Mouse (Mus musculus) ES-E14 (cell line): ENCODE results near the gene Nfkbil1. TPM values are rescaled to one million over a fixed set of nuclear protein-coding genes. Genes with fewer than 3 reads are reported as not detected.
A peak's percentile ranks its signal among the peaks of the same experiment; 100 is the strongest.

Experiments
- DNase-seq: peaks from one replicate; pipeline ENCODE4 v3.0.0-alpha.2; 2013; ENCODE audit warnings: low read depth, low spot score
- H3K27ac ChIP-seq: 2 replicates; pipeline ENCODE4 v1.5.1; 2012; ENCODE audit warnings: low read depth, mild to moderate bottlenecking, low read length, moderate library complexity, mixed read lengths; ENCODE audit not compliant: poor library complexity, insufficient read depth, severe bottlenecking
- H3K36me3 ChIP-seq: 2 replicates; pipeline ENCODE4 v1.6.1; 2012; ENCODE audit warnings: mild to moderate bottlenecking, low read length, moderate library complexity, mixed read lengths; ENCODE audit not compliant: control insufficient read depth, poor library complexity, insufficient read depth, severe bottlenecking
- H3K4me1 ChIP-seq, 2 experiments: fragments of 150-350 bp in 1 of 2; sonication (generic) in 1 of 2; 2 replicates each; pipeline ENCODE4 v1.6.1; 2012; ENCODE audit warnings: low read length in 2 of 2, mild to moderate bottlenecking in 1 of 2, mixed read lengths in 1 of 2; ENCODE audit not compliant: control insufficient read depth in 2 of 2, insufficient read depth in 2 of 2, poor library complexity in 1 of 2
- H3K4me3 ChIP-seq, 2 experiments: fragments of 150-350 bp in 1 of 2; sonication (generic) in 1 of 2; 2 replicates each; pipeline ENCODE4 v1.5.1; 2012; ENCODE audit warnings: low read length in 2 of 2, low read depth in 1 of 2, mild to moderate bottlenecking in 1 of 2, mixed read lengths in 1 of 2; ENCODE audit not compliant: insufficient read depth in 1 of 2, poor library complexity in 1 of 2, severe bottlenecking in 1 of 2
- H3K9ac ChIP-seq: 2 replicates; pipeline ENCODE4 v1.6.1; 2012; ENCODE audit warnings: low read depth, mild to moderate bottlenecking, low read length, mixed read lengths; ENCODE audit not compliant: poor library complexity, insufficient read depth, severe bottlenecking
- H3K9me3 ChIP-seq: fragments of 150-350 bp; sonication (generic); 2 replicates; pipeline ENCODE4 v1.6.1; 2012; ENCODE audit warnings: low read depth, mild to moderate bottlenecking, low read length; ENCODE audit not compliant: control insufficient read depth, insufficient read depth
- CHD2 ChIP-seq: IDR thresholded peaks from 2 replicates; pipeline ENCODE4 v1.6.1; 2014; ENCODE audit warnings: mild to moderate bottlenecking, low read depth, low read length, inconsistent platforms
- HCFC1 ChIP-seq: IDR thresholded peaks from 2 replicates; pipeline ENCODE4 v1.6.1; 2012; ENCODE audit warnings: low read length, inconsistent platforms, borderline replicate concordance; ENCODE audit not compliant: insufficient read depth
- MAFK ChIP-seq: IDR thresholded peaks from 2 replicates; pipeline ENCODE4 v1.6.1; 2014; ENCODE audit warnings: mild to moderate bottlenecking, low read depth, low read length, inconsistent platforms; ENCODE audit not compliant: insufficient read depth
- ZC3H11A ChIP-seq: IDR thresholded peaks from 2 replicates; pipeline ENCODE4 v1.6.1; 2012; ENCODE audit warnings: low read depth, mild to moderate bottlenecking, inconsistent platforms, low read length, borderline replicate concordance
- ZNF384 ChIP-seq: IDR thresholded peaks from 2 replicates; pipeline ENCODE4 v1.6.1; 2012; ENCODE audit warnings: low read depth, low read length, inconsistent platforms
- in situ Hi-C, 2 experiments: fragments of 600-800 bp; cut with MboI; formaldehyde crosslinking; loops; one replicate each; pipeline ENCODE4 v1.15.1; 2025; ENCODE audit warnings: low sequenced_read_pairs in 2 of 2, inconsistent platforms in 1 of 2; ENCODE audit not compliant: unreplicated experiment in 2 of 2
- total RNA-seq: library from RNA; depleted of rRNA; stranded (reverse); fragments of 300-350 nt; gene quantifications from 2 replicates; pipeline ENCODE4 v1.2.3, GENCODE M21; 2012

Nfkbil1 gene
- total RNA-seq, 1 experiment, result 6.1 TPM

GRCm38 (mm10) chr17:35259621-35260020 lies 24.0 kb upstream of the Nfkbil1 start:
- H3K27ac ChIP-seq, result no peak overlapping the region
- H3K9ac ChIP-seq, result no peak overlapping the region
- H3K9me3 ChIP-seq, result no peaks in the 10 kb centered on the region
- TF ChIP-seq CHD2, result no peak
- no peak for TF ChIP-seq ZC3H11A
- no peak for TF ChIP-seq HCFC1
- no peak for TF ChIP-seq MAFK
- no peak for TF ChIP-seq ZNF384
- no peaks in the 10 kb centered on the region for H3K36me3 ChIP-seq
- H3K4me3 ChIP-seq, result no peak overlapping the region
- peaks cover 0 to 7% of the 10 kb centered on the region in 2 experiments; a peak in 2 of 4 replicates for H3K4me1 ChIP-seq
- DNase-seq, result no peak
- in situ Hi-C loops, result no loop called here

DNA sequence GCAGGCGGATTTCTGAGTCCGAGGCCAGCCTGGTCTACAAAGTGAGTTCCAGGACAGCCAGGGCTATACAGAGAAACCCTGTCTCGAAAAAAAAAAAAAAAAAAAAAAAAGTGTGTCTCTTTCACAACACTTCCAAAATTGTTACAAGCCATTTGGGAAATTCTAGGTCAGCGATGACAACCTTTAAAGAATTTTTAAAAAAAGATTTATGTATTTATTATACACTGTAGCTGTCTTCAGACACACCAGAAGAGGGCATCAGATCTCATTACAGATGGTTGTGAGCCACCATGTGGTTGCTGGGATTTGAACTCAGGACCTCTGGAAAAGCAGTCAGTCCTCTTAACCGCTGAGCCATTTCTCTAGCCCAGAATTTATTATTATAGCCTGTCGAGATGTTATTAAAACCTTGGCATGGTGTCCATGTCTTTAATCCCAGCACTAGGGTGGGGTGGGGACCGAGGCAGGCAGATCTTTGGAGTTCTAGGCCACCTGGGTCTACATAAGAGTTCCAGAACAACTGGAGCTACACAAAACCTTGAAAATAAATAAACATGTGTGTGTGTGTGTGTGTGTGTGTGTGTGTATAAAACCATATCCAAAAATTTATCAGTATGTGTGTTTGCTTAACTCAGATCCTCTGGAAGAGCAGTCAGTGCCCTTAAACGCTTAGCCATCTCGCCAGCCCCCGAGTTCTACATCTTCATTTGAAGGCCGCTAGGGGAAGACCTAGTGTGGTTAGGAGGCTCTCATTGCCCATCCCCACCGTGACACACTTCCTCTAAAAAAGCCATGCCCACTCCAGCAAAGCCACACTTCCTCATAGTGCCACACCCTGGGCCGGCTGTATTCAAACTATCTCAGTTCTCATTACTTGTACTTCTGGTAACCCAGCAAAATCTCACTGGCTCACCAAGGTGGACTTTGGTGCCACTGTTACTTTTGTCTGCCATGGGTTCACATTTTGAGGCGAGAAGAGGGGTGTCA lies 23.2 kb upstream of the Nfkbil1 start:
- Histone ChIP-seq H3K4me1 (peaks cover 0 to 9% of the 10 kb centered on the region in 2 experiments; a peak in 2 of 4 replicates), H3K9me3 (no peaks in the 10 kb centered on the region), H3K27ac (no peak overlapping the region), H3K4me3 (no peak overlapping the region), H3K9ac (no peak overlapping the region), H3K36me3 (peaks cover 2% of the 10 kb centered on the region)
- DNase-seq, result no peak
- TF ChIP-seq MAFK (no peak), ZNF384 (peak; percentile 72; the same call in 1 of the 2 replicates)
- in situ Hi-C loops, result no loop called here

DNA sequence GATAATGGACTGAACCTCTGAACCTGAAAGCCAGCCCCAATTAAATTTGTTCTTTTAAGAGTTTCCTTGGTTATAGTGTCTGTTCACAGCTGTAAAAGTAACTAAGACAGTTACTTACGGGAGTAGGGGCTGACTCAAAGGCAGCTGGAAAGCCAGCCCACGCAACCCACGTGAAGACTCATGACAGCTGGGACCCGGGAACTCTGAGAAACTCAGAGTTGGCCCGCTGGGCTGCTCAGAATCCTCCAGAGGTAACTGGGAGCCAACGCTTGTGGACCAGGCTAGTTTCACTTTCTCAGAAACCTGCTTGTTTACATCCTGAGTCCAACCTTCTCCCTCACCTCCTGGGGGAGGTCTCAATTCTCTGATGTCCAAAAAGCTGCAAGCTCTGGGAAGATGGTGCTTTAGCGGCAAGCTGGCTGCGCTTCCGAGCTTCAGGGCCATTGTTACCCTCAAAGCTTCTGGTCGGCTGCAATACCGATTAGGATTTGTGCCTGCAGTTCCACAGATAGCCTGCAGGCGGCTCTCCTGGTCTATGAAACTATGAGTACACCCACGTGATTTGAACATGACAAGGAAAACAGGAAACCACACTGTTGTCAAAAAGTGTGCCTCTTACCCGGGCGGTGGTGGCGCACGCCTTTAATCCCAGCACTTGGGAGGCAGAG lies 22.4 kb upstream of the Nfkbil1 start:
- TF ChIP-seq MAFK (no peak), HCFC1 (no peak), ZNF384 (no peak), ZC3H11A (peak; percentile 47)
- H3K36me3 ChIP-seq, result peaks cover 10% of the 10 kb centered on the region
- in situ Hi-C loops, result no loop called here
- no peak overlapping the region for H3K9ac ChIP-seq
- H3K4me1 ChIP-seq, result peaks cover 0 to 13% of the 10 kb centered on the region in 2 experiments; a peak in 2 of 4 replicates
- H3K27ac ChIP-seq, result no peak overlapping the region
- no peaks in the 10 kb centered on the region for H3K9me3 ChIP-seq
- peak; percentile 94 for DNase-seq
- H3K4me3 ChIP-seq, result no peak overlapping the region; a peak in 1 of 4 replicates

- H3K4me1 ChIP-seq, result peaks cover 0 to 13% of the 10 kb centered on the region in 2 experiments; a peak in 2 of 4 replicates
- no peak overlapping the region for H3K4me3 ChIP-seq
- in situ Hi-C loops, result no loop called here
- no peak for DNase-seq
- H3K27ac ChIP-seq, result no peak overlapping the region
- no peak for TF ChIP-seq HCFC1
- TF ChIP-seq CHD2, result no peak
- no peak for TF ChIP-seq MAFK
- no peak for TF ChIP-seq ZNF384
- H3K9me3 ChIP-seq, result no peaks in the 10 kb centered on the region
- H3K9ac ChIP-seq, result no peak overlapping the region
- peaks cover 16% of the 10 kb centered on the region for H3K36me3 ChIP-seq
Measured at GRCm38 (mm10) chr17:35257378-35257777, 21.8 kb upstream of the Nfkbil1 start.
